Mouse (Mus musculus) neural tube, embryonic 13.5 days (tissue): ENCODE measurements around the gene Wnt6. TPM values are rescaled to one million over a fixed set of nuclear protein-coding genes. Genes with fewer than 3 reads are reported as not detected.
"Not testable (repeated sequence)": the region's sequence is repeated elsewhere in the genome, so short reads cannot be mapped to it uniquely, and the experiment has no call there.

Experiments
- ATAC-seq: fragments of 200-750 bp; cut with Nextera tagmentation; 2 replicates; pipeline ENCODE4 v1.8.0; 2017; ENCODE audit warnings: low read depth, mild to moderate bottlenecking, moderate TSS enrichment, moderate library complexity
- H3K27ac ChIP-seq: fragments of 300-500 bp; sonication (generic); replicated peaks from 2 replicates; pipeline ENCODE4 v1.5.1; 2015; ENCODE audit warnings: moderate library complexity, mild to moderate bottlenecking, inconsistent platforms
- H3K27me3 ChIP-seq: fragments of 300-500 bp; sonication (generic); 2 replicates; pipeline ENCODE4 v1.6.1; 2015; ENCODE audit warnings: mild to moderate bottlenecking, inconsistent platforms
- H3K36me3 ChIP-seq: fragments of 300-500 bp; sonication (generic); 2 replicates; pipeline ENCODE4 v1.6.1; 2015; ENCODE audit warnings: mild to moderate bottlenecking, inconsistent platforms
- H3K4me1 ChIP-seq: fragments of 300-500 bp; sonication (generic); replicated peaks from 2 replicates; pipeline ENCODE4 v1.6.1; 2015; ENCODE audit warnings: inconsistent platforms
- H3K4me2 ChIP-seq: fragments of 300-500 bp; sonication (generic); 2 replicates; pipeline ENCODE4 v1.6.1; 2015; ENCODE audit warnings: inconsistent platforms, mild to moderate bottlenecking, moderate library complexity
- H3K4me3 ChIP-seq: fragments of 300-500 bp; sonication (generic); 2 replicates; pipeline ENCODE4 v1.5.1; 2015; ENCODE audit warnings: mild to moderate bottlenecking, inconsistent platforms
- H3K9ac ChIP-seq: fragments of 300-500 bp; sonication (generic); 2 replicates; pipeline ENCODE4 v1.6.1; 2015; ENCODE audit warnings: moderate library complexity, mild to moderate bottlenecking, inconsistent platforms
- H3K9me3 ChIP-seq: fragments of 300-500 bp; sonication (generic); 2 replicates; pipeline ENCODE4 v1.6.1; 2016; ENCODE audit warnings: inconsistent platforms
- WGBS: fragments of 180-500 bp; shearing (Covaris S2); methylation state at CpG from one replicate; pipeline ENCODE4 v1.1.7; 2015; 5-methylcytosine and 5-hydroxymethylcytosine counted together
- polyA plus RNA-seq: library from polyadenylated mRNA; unstranded; fragments of >200 nt; fragmentation: Nextera tagmentation; extraction: Ambion mirVana; gene quantifications from 2 replicates; pipeline ENCODE4 v1.2.1, GENCODE M21; 2015

The Wnt6 gene
- polyA plus RNA-seq, 1 experiment from 2014 or later, result 8.9 TPM

GRCm38 (mm10) chr1:74814931-74815647 lies 43.4 kb downstream of the Wnt6 start:
- no peaks in the 10 kb centered on the region for H3K36me3 ChIP-seq
- 78% methylated on average over 9 of the region's 9 CpGs for WGBS
- H3K4me3 ChIP-seq, result no peak overlapping the region
- no peak overlapping the region for H3K9ac ChIP-seq
- no peaks in the 10 kb centered on the region for H3K9me3 ChIP-seq
- H3K4me2 ChIP-seq, result no peak overlapping the region
- ATAC-seq, result no peak
- H3K4me1 ChIP-seq, result peaks cover 18% of the 10 kb centered on the region
- no peak overlapping the region for H3K27ac ChIP-seq
- peaks cover 10% of the 10 kb centered on the region for H3K27me3 ChIP-seq

- not testable (repeated sequence) for H3K27me3 ChIP-seq, ATAC-seq, H3K4me3 ChIP-seq, H3K27ac ChIP-seq, H3K4me2 ChIP-seq, H3K9me3 ChIP-seq, H3K9ac ChIP-seq, H3K36me3 ChIP-seq
- H3K4me1 ChIP-seq, result peaks cover 18% of the 10 kb centered on the region
- WGBS, result 89% methylated on average over 6 of the region's 6 CpGs
These were observed 44.3 kb downstream of the Wnt6 start for GRCm38 (mm10) chr1:74815965-74816364.

GRCm38 (mm10) chr1:74816612-74817199 lies 45.0 kb downstream of the Wnt6 start:
- peak overlapping the region; percentile 83 for H3K9ac ChIP-seq
- ATAC-seq, result peak; percentile 80
- H3K9me3 ChIP-seq, result no peaks in the 10 kb centered on the region
- peak overlapping the region; percentile 92 for H3K27ac ChIP-seq
- H3K4me1 ChIP-seq, result peaks cover 18% of the 10 kb centered on the region
- no peaks in the 10 kb centered on the region for H3K36me3 ChIP-seq
- H3K4me2 ChIP-seq, result peak overlapping the region; percentile 58
- H3K27me3 ChIP-seq, result peaks cover 8% of the 10 kb centered on the region; the same call in 1 of the 2 replicates
- WGBS, result 6% methylated on average over 38 of the region's 38 CpGs
- H3K4me3 ChIP-seq, result peak overlapping the region; percentile 61

- Histone ChIP-seq H3K4me1 (peaks cover 18% of the 10 kb centered on the region), H3K9me3 (no peaks in the 10 kb centered on the region), H3K4me3 (peak overlapping the region; percentile 61), H3K36me3 (no peaks in the 10 kb centered on the region), H3K27me3 (peaks cover 3% of the 10 kb centered on the region; the same call in 1 of the 2 replicates), H3K9ac (peak overlapping the region; percentile 83), H3K4me2 (peak overlapping the region; percentile 58), H3K27ac (peak overlapping the region; percentile 92)
- WGBS, result 11% methylated on average over 14 of the region's 14 CpGs
- ATAC-seq, result peak; percentile 21
These were observed 45.5 kb downstream of the Wnt6 start for GRCm38 (mm10) chr1:74817219-74817618.

GRCm38 (mm10) chr1:74818509-74818908 lies 46.8 kb downstream of the Wnt6 start:
- no peaks in the 10 kb centered on the region for H3K9me3 ChIP-seq
- H3K27ac ChIP-seq, result no peak overlapping the region
- H3K4me3 ChIP-seq, result no peak overlapping the region
- H3K27me3 ChIP-seq, result no peaks in the 10 kb centered on the region
- no peak for ATAC-seq
- H3K9ac ChIP-seq, result no peak overlapping the region
- peaks cover 18% of the 10 kb centered on the region for H3K4me1 ChIP-seq
- WGBS, result 94% methylated on average over 1 of the region's 1 CpGs
- no peak overlapping the region for H3K4me2 ChIP-seq
- H3K36me3 ChIP-seq, result no peaks in the 10 kb centered on the region

- not testable (repeated sequence) for H3K9me3 ChIP-seq, H3K36me3 ChIP-seq, H3K9ac ChIP-seq, H3K4me3 ChIP-seq, ATAC-seq, H3K27me3 ChIP-seq, H3K4me1 ChIP-seq, H3K27ac ChIP-seq, H3K4me2 ChIP-seq
- 96% methylated on average over 4 of the region's 4 CpGs for WGBS
These were observed 51.9 kb downstream of the Wnt6 start for GRCm38 (mm10) chr1:74823598-74823997.

GRCm38 (mm10) chr1:74824518-74825302 lies 53.0 kb downstream of the Wnt6 start:
- peak overlapping the region; percentile 34 for H3K27ac ChIP-seq
- no peak overlapping the region for H3K9ac ChIP-seq

GRCm38 (mm10) chr1:74830061-74830460 lies 58.4 kb downstream of the Wnt6 start:
- H3K4me3 ChIP-seq, result no peak overlapping the region
- no peaks in the 10 kb centered on the region for H3K9me3 ChIP-seq
- no peak for ATAC-seq
- 0 out of 2 replicates have a peak, but pooled peaks cover 4% of the 10 kb centered on the region for H3K4me1 ChIP-seq
- H3K27me3 ChIP-seq, result no peaks in the 10 kb centered on the region
- no peak overlapping the region for H3K9ac ChIP-seq
- no peak overlapping the region for H3K4me2 ChIP-seq
- no peaks in the 10 kb centered on the region for H3K36me3 ChIP-seq
- WGBS, result 83% methylated on average over 9 of the region's 9 CpGs
- H3K27ac ChIP-seq, result no peak overlapping the region

More at GRCm38 (mm10) chr1:74824518-74825302, 53.0 kb downstream of the Wnt6 start:
- Histone ChIP-seq H3K4me1 (0 out of 2 replicates have a peak, but pooled peaks cover 7% of the 10 kb centered on the region), H3K4me2 (no peak overlapping the region), H3K36me3 (no peaks in the 10 kb centered on the region), H3K4me3 (no peak overlapping the region), H3K9me3 (no peaks in the 10 kb centered on the region), H3K27me3 (no peaks in the 10 kb centered on the region)
- ATAC-seq, result peak; percentile 43; the same call in 1 of the 2 replicates
- WGBS, result 9% methylated on average over 14 of the region's 14 CpGs

- Histone ChIP-seq H3K36me3 (no peaks in the 10 kb centered on the region), H3K9me3 (no peaks in the 10 kb centered on the region), H3K4me2 (no peak overlapping the region), H3K4me1 (no peaks in the 10 kb centered on the region), H3K9ac (no peak overlapping the region), H3K27me3 (no peaks in the 10 kb centered on the region), H3K4me3 (no peak overlapping the region), H3K27ac (no peak overlapping the region)
- no peak for ATAC-seq
- 83% methylated on average over 3 of the region's 3 CpGs for WGBS
These were observed 61.6 kb downstream of the Wnt6 start for GRCm38 (mm10) chr1:74833255-74833654.

Other genes starting within 250 kb of the Wnt6 start
- 6.5 and 8.7 TPM in 2 replicates for gene Plcd4, start 229.0 kb upstream of the Wnt6 start, polyA plus RNA-seq
- 24.1 and 25.0 TPM in 2 replicates for gene Usp37, start 227.6 kb upstream of the Wnt6 start, polyA plus RNA-seq
- gene Zfp142, start 183.6 kb upstream of the Wnt6 start, polyA plus RNA-seq, result 6.7 and 7.5 TPM in 2 replicates
- gene Bcs1l, start 183.6 kb upstream of the Wnt6 start, polyA plus RNA-seq, result 21.7 and 22.2 TPM in 2 replicates
- 42.7 and 44.6 TPM in 2 replicates for gene Rnf25, start 170.5 kb upstream of the Wnt6 start, polyA plus RNA-seq
- gene Stk36, start 170.4 kb upstream of the Wnt6 start, polyA plus RNA-seq, result 16.5 and 19.7 TPM in 2 replicates
- gene Ttll4, start 110.1 kb upstream of the Wnt6 start, polyA plus RNA-seq, result 7.7 and 9.7 TPM in 2 replicates
- gene Cyp27a1, start 58.3 kb upstream of the Wnt6 start, polyA plus RNA-seq, result 2.9 and 4.0 TPM in 2 replicates
- gene Prkag3, start 22.7 kb upstream of the Wnt6 start, polyA plus RNA-seq, result 0.39 TPM in 1 of 2 replicates, not detected in the other
- gene Wnt10a, start 19.6 kb downstream of the Wnt6 start, polyA plus RNA-seq, result 0.13 and 0.15 TPM in 2 replicates
- gene Cdk5r2, start 83.0 kb downstream of the Wnt6 start, polyA plus RNA-seq, result 7.8 and 9.0 TPM in 2 replicates
- gene Fev, start 113.5 kb downstream of the Wnt6 start, polyA plus RNA-seq, result 0.26 TPM in 1 of 2 replicates, not detected in the other
- gene Cryba2, start 121.3 kb downstream of the Wnt6 start, polyA plus RNA-seq, result 0.85 TPM in 1 of 2 replicates, not detected in the other
- gene Cfap65, start 163.7 kb downstream of the Wnt6 start, polyA plus RNA-seq, result 0.04 and 0.14 TPM in 2 replicates
- gene Ihh, start 179.8 kb downstream of the Wnt6 start, polyA plus RNA-seq, result 0.26 and 0.29 TPM in 2 replicates